Mouse (Mus musculus) mesoderm, embryonic 11.5 days (tissue): ENCODE data around the gene Slc2a6.

ENCODE experiments used
- DNase-seq: peaks from one replicate; pipeline ENCODE4 v3.0.0-alpha.2; 2012; ENCODE audit warnings: low read depth, low spot score

The Slc2a6 gene

GRCm38 (mm10) chr2:27036003-27036402 lies 8.2 kb upstream of the Slc2a6 start:
- DNase-seq: no peak

- no peak for DNase-seq
Observed at GRCm38 (mm10) chr2:27032361-27032760, 4.6 kb upstream of the Slc2a6 start.

GRCm38 (mm10) chr2:27028437-27029015 lies 728 bp upstream of the Slc2a6 start:
- no peak for DNase-seq

- no peak for DNase-seq
Observed at GRCm38 (mm10) chr2:27026857-27027617, 761 bp downstream of the Slc2a6 start.

- DNase-seq: no peak
Observed at GRCm38 (mm10) chr2:27026332-27026731, 1.5 kb downstream of the Slc2a6 start.

- DNase-seq: no peak
Observed at GRCm38 (mm10) chr2:27025545-27025944, 2.3 kb downstream of the Slc2a6 start.

- no peak for DNase-seq
Observed at GRCm38 (mm10) chr2:27024136-27024535, 3.7 kb downstream of the Slc2a6 start.

- no peak for DNase-seq
Observed at GRCm38 (mm10) chr2:27022612-27023011, 5.2 kb downstream of the Slc2a6 start.

GRCm38 (mm10) chr2:27021103-27021502 lies 6.7 kb downstream of the Slc2a6 start:
- no peak for DNase-seq

GRCm38 (mm10) chr2:27019530-27019929 lies 8.3 kb downstream of the Slc2a6 start:
- DNase-seq: no peak

- DNase-seq: peak; percentile 83
Observed at GRCm38 (mm10) chr2:27017802-27018201, 10.0 kb downstream of the Slc2a6 start.

- peak; percentile 90 for DNase-seq
Observed at GRCm38 (mm10) chr2:27009714-27010244, 18.0 kb downstream of the Slc2a6 start, which contains the start of gene Cacfd1. TSS of gene Cacfd1 (plus strand) at chr2:27009926.

- no peak for DNase-seq
Observed at GRCm38 (mm10) chr2:27007701-27008100, 20.1 kb downstream of the Slc2a6 start.

GRCm38 (mm10) chr2:27006255-27006654 lies 21.5 kb downstream of the Slc2a6 start:
- DNase-seq: no peak

- no peak for DNase-seq
Observed at GRCm38 (mm10) chr2:26997993-26998392, 29.8 kb downstream of the Slc2a6 start.

GRCm38 (mm10) chr2:26997498-26997897 lies 30.3 kb downstream of the Slc2a6 start:
- DNase-seq: no peak

GRCm38 (mm10) chr2:26993936-26994335 lies 33.9 kb downstream of the Slc2a6 start:
- no peak for DNase-seq

- DNase-seq: no peak
Observed at GRCm38 (mm10) chr2:26984640-26985039, 43.2 kb downstream of the Slc2a6 start.

- DNase-seq: no peak
Observed at GRCm38 (mm10) chr2:26984179-26984578, 43.6 kb downstream of the Slc2a6 start.

GRCm38 (mm10) chr2:26980361-26980760 lies 47.4 kb downstream of the Slc2a6 start:
- no peak for DNase-seq

- DNase-seq: no peak
Observed at GRCm38 (mm10) chr2:26973960-26974359, 53.8 kb downstream of the Slc2a6 start.

- no peak for DNase-seq
Observed at GRCm38 (mm10) chr2:26973116-26973515, 54.7 kb downstream of the Slc2a6 start, which contains the start of gene Adamts13. TSS of gene Adamts13 (plus strand) at chr2:26973416.
